Comparison of ENCODE assay signal across 9 mouse cellular contexts in genomic region chr5:120143941-120144340, GRCm38 (mm10). TPM values are rescaled to one million over a fixed set of nuclear protein-coding genes. Genes with fewer than 3 reads are reported as not detected.
DNase-seq lines count a peak whose midpoint lies in the region; ATAC-seq lines count a peak whose summit lies in the region.
"Had no signal": no experiment of that assay in that cellular context is flagged by ENCODE, and none has a peak within 500 bp of the region (broad histone marks: within the 10 kb centered on the region; RNA-seq: fewer than 3 reads in every experiment).

No protein-coding gene starts in this region.

- no peaks in the 10 kb centered on the region for H3K9me3 ChIP-seq in liver, embryonic 11.5 days (ENCODE audit: control insufficient read depth, low read length)
- no peaks in the 10 kb centered on the region for H3K9me3 ChIP-seq in midbrain, embryonic 14.5 days (ENCODE audit: control insufficient read depth, low read length)
- no peaks in the 10 kb centered on the region for H3K9me3 ChIP-seq in kidney, embryonic 15.5 days (replicated peaks)

- 57% methylated on average over 7 of the region's 7 CpGs for WGBS in liver, embryonic 11.5 days
- 64% methylated on average over 7 of the region's 7 CpGs for WGBS in midbrain, embryonic 14.5 days
- 67% methylated on average over 7 of the region's 7 CpGs for WGBS in kidney, embryonic 15.5 days

- peak; percentile 54 for DNase-seq in adrenal gland, postnatal 14 days
- no peak for DNase-seq in adrenal gland, adult (ENCODE audit: inconsistent age in 2 of 2, low spot score in 1 of 2)
- DNase-seq in liver (peak; percentile 79), ZHBTc4 (ENCODE audit: low read depth, low spot score) (peak; percentile 70)
- no peak for DNase-seq in liver, embryonic 11.5 days (ENCODE audit: low spot score)
- DNase-seq in midbrain, embryonic 14.5 days, result peak; percentile 39
- no peak for DNase-seq in left cerebral cortex, adult 11 months (ENCODE audit: low spot score)

- H3K4me3 ChIP-seq in liver, embryonic 11.5 days (ENCODE audit: low read depth, low read length), result no peak overlapping the region
- H3K4me3 ChIP-seq in midbrain, embryonic 14.5 days (replicated peaks; ENCODE audit: low read depth, low read length), result no peak overlapping the region
- no peak overlapping the region for H3K4me3 ChIP-seq in kidney, embryonic 15.5 days (replicated peaks)

- no peak overlapping the region for H3K27ac ChIP-seq in liver, embryonic 11.5 days (ENCODE audit: low read depth, low read length)
- H3K27ac ChIP-seq in midbrain, embryonic 14.5 days (replicated peaks; ENCODE audit: low read depth, low read length), result no peak overlapping the region
- H3K27ac ChIP-seq in kidney, embryonic 15.5 days, result no peak overlapping the region
- H3K27ac ChIP-seq: macrophage had no signal

- no peak for ATAC-seq in liver, embryonic 11.5 days (replicated peaks; ENCODE audit: low FRiP score)
- no peak for ATAC-seq in midbrain, embryonic 14.5 days (ENCODE audit: low FRiP score, low TSS enrichment)
- ATAC-seq in kidney, embryonic 15.5 days (replicated peaks; ENCODE audit: low FRiP score), result no peak

- H3K9ac ChIP-seq in liver, embryonic 11.5 days (ENCODE audit: low read depth, low read length), result no peak overlapping the region
- H3K9ac ChIP-seq in midbrain, embryonic 14.5 days (replicated peaks; ENCODE audit: low read length), result no peak overlapping the region
- H3K9ac ChIP-seq in kidney, embryonic 15.5 days, result no peak overlapping the region

- peaks cover 38% of the 10 kb centered on the region for H3K36me3 ChIP-seq in liver, embryonic 11.5 days (ENCODE audit: control insufficient read depth, insufficient read depth, low read length)
- H3K36me3 ChIP-seq in midbrain, embryonic 14.5 days (ENCODE audit: control insufficient read depth, insufficient read depth, low read length), result peaks cover 15% of the 10 kb centered on the region; the same call in 1 of the 2 replicates
- H3K36me3 ChIP-seq in kidney, embryonic 15.5 days, result peaks cover 51% of the 10 kb centered on the region

- 0 out of 2 replicates have a peak, but pooled peaks cover 2% of the 10 kb centered on the region for H3K4me1 ChIP-seq in liver, embryonic 11.5 days (replicated peaks; ENCODE audit: control insufficient read depth, insufficient read depth, low read length)
- peaks cover 4% of the 10 kb centered on the region; the same call in 1 of the 2 replicates for H3K4me1 ChIP-seq in midbrain, embryonic 14.5 days (ENCODE audit: control insufficient read depth, insufficient read depth, low read length)
- H3K4me1 ChIP-seq in kidney, embryonic 15.5 days, result peaks cover 24% of the 10 kb centered on the region

- H3K4me2 ChIP-seq in liver, embryonic 11.5 days, result no peak overlapping the region
- no peak overlapping the region for H3K4me2 ChIP-seq in midbrain, embryonic 14.5 days (ENCODE audit: low read length)
- no peak overlapping the region for H3K4me2 ChIP-seq in kidney, embryonic 15.5 days

- no peaks in the 10 kb centered on the region for H3K27me3 ChIP-seq in liver, embryonic 11.5 days (replicated peaks; ENCODE audit: control insufficient read depth, insufficient read depth, low read length)
- 0 out of 2 replicates have a peak, but pooled peaks cover 2% of the 10 kb centered on the region for H3K27me3 ChIP-seq in midbrain, embryonic 14.5 days (ENCODE audit: control insufficient read depth, insufficient read depth, low read length)
- no peaks in the 10 kb centered on the region for H3K27me3 ChIP-seq in kidney, embryonic 15.5 days

RNA-seq across cellular contexts. Expression of gene Rbm19, which starts 27.7 kb away (rescaled TPM):
- total RNA-seq in adrenal gland, postnatal 14 days (2021), result 21.9 and 32.2 TPM in 2 replicates
- 31.8 and 35.1 TPM in 2 replicates for polyA plus RNA-seq in liver, embryonic 11.5 days (2014; fragmentation: Nextera tagmentation; extraction: Ambion mirVana)
- 16.0 and 16.2 TPM in 2 replicates for polyA plus RNA-seq in midbrain, embryonic 14.5 days (2014; fragmentation: Nextera tagmentation; extraction: Ambion mirVana)
- polyA plus RNA-seq in kidney, embryonic 15.5 days (2015; fragmentation: Nextera tagmentation; extraction: Ambion mirVana), result 25.0 and 25.9 TPM in 2 replicates

Comparison
In these comparisons a context has a peak if more than half of its experiments do, and no peak if none do; other contexts are left out.
1. DNase-seq: peak in adrenal gland, postnatal 14 days (single experiment), liver (single experiment), ZHBTc4 (single experiment) and midbrain, embryonic 14.5 days (single experiment); none in adrenal gland, adult (0 of 2), liver, embryonic 11.5 days (single experiment) and left cerebral cortex, adult 11 months (single experiment).